Comparison of ENCODE assay signal across 20 mouse cellular contexts in the genomic region with DNA sequence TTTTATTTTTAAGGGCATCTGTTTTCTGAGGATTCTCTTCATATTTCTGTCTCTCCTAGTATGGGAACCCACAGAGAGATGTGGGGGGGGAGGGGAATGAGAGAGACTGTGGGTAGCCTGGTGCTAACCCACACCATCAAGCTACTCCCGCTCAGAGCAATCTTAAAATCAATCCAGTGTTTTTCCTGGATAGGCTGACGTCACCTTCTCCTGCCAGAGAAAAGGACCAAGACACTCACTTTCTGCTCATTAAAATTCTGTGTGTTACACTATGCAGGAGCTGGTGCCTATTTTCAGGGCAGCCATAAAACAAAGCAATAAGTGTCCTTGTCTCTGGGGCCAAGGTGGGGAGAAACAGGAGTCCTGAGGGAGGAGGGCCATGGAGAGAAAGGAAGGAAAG.
DNase-seq lines count a peak whose midpoint lies in the region; ATAC-seq lines count a peak whose summit lies in the region.
"Had no signal": no experiment of that assay in that cellular context is flagged by ENCODE, and none has a peak within 500 bp of the region (broad histone marks: within the 10 kb centered on the region; RNA-seq: fewer than 3 reads in every experiment).

No protein-coding gene starts in this region.

- no peaks in the 10 kb centered on the region for H3K27me3 ChIP-seq in neural tube, embryonic 13.5 days
- no peaks in the 10 kb centered on the region for H3K27me3 ChIP-seq in neural tube, embryonic 14.5 days (ENCODE audit: control insufficient read depth, insufficient read depth, low read length)
- H3K27me3 ChIP-seq: embryonic facial prominence, embryonic 13.5 days; forebrain, embryonic 15.5 days; hindbrain, embryonic 12.5 days had no signal

- H3K36me3 ChIP-seq in neural tube, embryonic 13.5 days, result no peaks in the 10 kb centered on the region
- no peaks in the 10 kb centered on the region for H3K36me3 ChIP-seq in neural tube, embryonic 14.5 days (ENCODE audit: control insufficient read depth, insufficient read depth, low read length)
- H3K36me3 ChIP-seq: embryonic facial prominence, embryonic 13.5 days; forebrain, embryonic 15.5 days; hindbrain, embryonic 12.5 days had no signal

- H3K4me2 ChIP-seq in neural tube, embryonic 13.5 days, result no peak overlapping the region
- no peak overlapping the region for H3K4me2 ChIP-seq in neural tube, embryonic 14.5 days (ENCODE audit: low read depth, low read length)
- H3K4me2 ChIP-seq: embryonic facial prominence, embryonic 13.5 days; forebrain, embryonic 15.5 days; hindbrain, embryonic 12.5 days had no signal

- H3K9me3 ChIP-seq in neural tube, embryonic 13.5 days, result no peaks in the 10 kb centered on the region
- no peaks in the 10 kb centered on the region for H3K9me3 ChIP-seq in neural tube, embryonic 14.5 days (ENCODE audit: control insufficient read depth, low read length)
- H3K9me3 ChIP-seq: embryonic facial prominence, embryonic 13.5 days; forebrain, embryonic 15.5 days; hindbrain, embryonic 12.5 days had no signal

- WGBS in neural tube, embryonic 13.5 days, result 47% methylated on average over 2 of the region's 2 CpGs
- 41% methylated on average over 2 of the region's 2 CpGs for WGBS in neural tube, embryonic 14.5 days

- 0 out of 2 replicates have a peak, but pooled peaks cover 4% of the 10 kb centered on the region for H3K4me1 ChIP-seq in neural tube, embryonic 13.5 days (replicated peaks)
- H3K4me1 ChIP-seq in neural tube, embryonic 14.5 days (ENCODE audit: control insufficient read depth, insufficient read depth, low read length), result no peaks in the 10 kb centered on the region
- H3K4me1 ChIP-seq: embryonic facial prominence, embryonic 13.5 days; forebrain, embryonic 15.5 days; hindbrain, embryonic 12.5 days had no signal

- H3K9ac ChIP-seq in neural tube, embryonic 13.5 days, result no peak overlapping the region
- H3K9ac ChIP-seq in neural tube, embryonic 14.5 days (replicated peaks; ENCODE audit: low read depth, low read length), result no peak overlapping the region
- H3K9ac ChIP-seq: embryonic facial prominence, embryonic 13.5 days; forebrain, embryonic 15.5 days; hindbrain, embryonic 12.5 days had no signal

- H3K4me3 ChIP-seq in neural tube, embryonic 13.5 days, result no peak overlapping the region
- H3K4me3 ChIP-seq in neural tube, embryonic 14.5 days (ENCODE audit: low read depth, low read length), result no peak overlapping the region
- H3K4me3 ChIP-seq: embryonic facial prominence, embryonic 13.5 days; forebrain, embryonic 15.5 days; gastrocnemius, adult 2 months; hindbrain, embryonic 12.5 days had no signal

- DNase-seq in frontal cortex, postnatal 25 days (ENCODE audit: low spot score in 2 of 2), result no peak
- DNase-seq in neural tube, embryonic 10.5 days (ENCODE audit: extremely low spot score, low spot score), result no peak
- no peak for DNase-seq in right cerebral cortex, postnatal 10 days (ENCODE audit: low spot score in 2 of 2)
- DNase-seq: adrenal gland, adult 8-10 months; adrenal gland, postnatal 36 days; cerebellum, adult 11 months; cerebellum, adult 8-10 months; cerebellum, postnatal 14 days; gastrocnemius, adult 2 months; gastrocnemius, postnatal 25 days; heart, postnatal 10 days; heart, postnatal 4 days had no signal

- peak; percentile 77 for ATAC-seq in frontal cortex, adult (ENCODE audit: low TSS enrichment)
- peak; percentile 40; the same call in 1 of the 2 replicates for ATAC-seq in neural tube, embryonic 13.5 days (ENCODE audit: low read depth)
- peak; percentile 58 for ATAC-seq in neural tube, embryonic 14.5 days (ENCODE audit: low read depth)
- ATAC-seq: forebrain, embryonic 15.5 days; hindbrain, embryonic 16.5 days; inflammation-experienced regulatory T-cells, adult 6 months had no signal

- no peak overlapping the region for H3K27ac ChIP-seq in neural tube, embryonic 13.5 days (replicated peaks)
- H3K27ac ChIP-seq in neural tube, embryonic 14.5 days (ENCODE audit: low read depth, low read length), result no peak overlapping the region
- H3K27ac ChIP-seq: embryonic facial prominence, embryonic 13.5 days; forebrain, embryonic 15.5 days; gastrocnemius, adult 2 months; hindbrain, embryonic 12.5 days had no signal
